Mouse (Mus musculus) embryo, embryonic 9.5 days (tissue): ENCODE data around the gene Lrig1.
A peak's percentile ranks its signal among the peaks of the same experiment; 100 is the strongest.

Experiments
- DNase-seq: peaks from one replicate; pipeline ENCODE4 v3.0.0-alpha.2; 2017; ENCODE audit errors: extremely low spot score

Lrig1 gene

DNA sequence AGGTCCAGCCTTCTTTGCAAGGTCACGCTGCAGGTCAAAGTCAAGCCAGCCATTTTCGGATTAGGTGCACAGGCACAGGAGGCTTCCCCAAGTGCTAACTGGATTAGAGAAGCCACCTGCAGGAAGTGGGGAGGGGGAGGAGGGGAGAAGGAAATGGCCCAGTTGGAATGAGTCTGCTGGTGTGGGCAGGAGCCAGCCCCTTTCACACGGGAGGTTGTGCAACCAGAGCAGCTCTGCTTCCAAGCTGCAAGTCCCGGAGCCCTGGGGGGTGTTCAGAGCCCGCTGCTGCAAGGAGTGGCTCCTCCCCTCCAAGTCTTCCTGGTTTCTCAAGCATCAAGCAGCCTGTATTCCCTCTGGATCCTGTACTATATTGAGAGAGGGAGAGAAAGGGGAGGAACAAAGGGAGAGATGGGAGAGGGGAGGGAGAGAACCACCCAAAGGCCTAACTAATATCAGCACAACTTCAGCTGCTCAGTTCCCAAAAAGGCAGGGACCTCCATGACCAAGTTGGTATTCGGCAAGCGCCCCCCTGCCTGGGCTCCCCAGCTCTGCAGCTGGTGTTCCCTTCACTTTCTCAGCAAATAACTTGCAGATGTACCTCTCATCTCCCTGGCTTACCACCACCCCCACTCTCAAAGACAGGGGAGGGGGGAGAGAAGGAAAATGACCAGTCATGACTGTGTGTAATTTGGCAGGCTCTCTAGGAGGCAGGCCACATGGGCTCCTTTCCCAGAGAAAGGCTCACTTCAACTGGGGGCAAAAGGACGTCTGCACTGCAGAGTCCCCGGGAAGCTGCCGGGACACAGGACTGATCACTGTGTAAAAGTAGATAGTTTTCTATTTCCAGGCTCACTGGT lies 52.2 kb downstream of the Lrig1 start:
- peak; percentile 61 for DNase-seq

DNA sequence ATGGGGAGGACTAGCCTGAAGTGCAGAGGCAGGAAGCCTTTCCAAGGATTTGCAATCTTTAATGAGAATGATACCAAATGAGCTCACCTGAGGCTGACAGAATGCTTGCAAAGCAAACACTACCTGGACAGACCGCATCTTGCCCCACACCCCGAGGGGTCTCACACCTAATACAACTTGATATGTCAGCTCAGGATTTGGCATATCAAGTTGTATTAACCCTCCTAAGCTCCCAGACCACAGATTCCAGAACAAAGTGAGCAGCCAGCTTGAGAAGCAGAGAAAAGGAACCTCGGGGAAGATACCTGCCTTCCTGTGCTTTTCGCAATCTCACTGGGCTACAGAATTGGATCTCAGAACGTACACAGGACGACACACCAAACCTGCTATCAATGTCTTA lies 53.1 kb downstream of the Lrig1 start:
- no peak for DNase-seq

DNA sequence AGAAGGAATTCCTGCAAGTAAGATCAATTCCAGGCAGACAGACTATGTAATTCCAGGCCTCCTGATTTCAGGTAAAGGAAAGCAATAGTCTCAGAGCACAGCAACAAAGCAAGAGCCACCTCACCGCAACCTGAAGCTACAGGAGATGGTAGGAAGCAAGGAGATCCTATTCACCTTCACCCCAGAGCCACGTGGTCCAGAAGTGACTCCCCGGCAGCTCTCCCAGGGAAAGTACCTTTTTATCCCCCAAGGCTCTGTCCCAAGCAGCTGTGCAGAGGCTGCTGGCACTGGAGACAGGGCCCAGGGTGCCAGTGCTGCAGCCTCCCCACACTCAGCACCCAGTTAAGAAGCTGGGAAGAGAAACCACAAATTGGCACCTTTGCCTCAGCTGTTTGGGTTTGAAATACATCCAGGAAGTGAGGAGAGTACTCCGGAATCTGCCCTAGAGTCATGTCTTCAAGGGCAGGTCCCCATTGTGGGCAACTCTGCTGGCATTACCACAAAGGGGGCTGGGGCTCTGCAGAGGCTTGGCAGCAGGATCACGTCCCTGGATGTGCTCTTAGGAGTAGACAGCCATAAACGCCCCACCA lies 53.6 kb downstream of the Lrig1 start:
- no peak for DNase-seq

DNA sequence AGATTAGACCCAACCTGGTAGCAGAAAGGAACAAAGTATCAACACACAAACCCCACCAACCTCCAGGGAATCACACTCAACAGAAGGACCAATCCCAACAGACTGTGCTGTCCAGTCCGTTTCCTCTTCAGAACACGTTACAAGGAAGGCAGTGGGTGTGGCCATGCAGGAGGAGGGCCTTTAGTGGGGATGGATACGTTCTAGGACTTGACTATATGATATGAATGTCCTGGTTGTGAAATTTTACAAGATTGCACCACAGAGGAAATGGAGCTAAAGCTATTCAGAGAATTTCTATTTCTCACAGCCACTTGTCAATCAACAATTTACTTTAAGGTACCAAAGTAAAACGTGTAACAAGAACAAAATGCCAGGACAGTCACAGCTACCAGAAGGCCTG lies 54.2 kb downstream of the Lrig1 start:
- no peak for DNase-seq

DNA sequence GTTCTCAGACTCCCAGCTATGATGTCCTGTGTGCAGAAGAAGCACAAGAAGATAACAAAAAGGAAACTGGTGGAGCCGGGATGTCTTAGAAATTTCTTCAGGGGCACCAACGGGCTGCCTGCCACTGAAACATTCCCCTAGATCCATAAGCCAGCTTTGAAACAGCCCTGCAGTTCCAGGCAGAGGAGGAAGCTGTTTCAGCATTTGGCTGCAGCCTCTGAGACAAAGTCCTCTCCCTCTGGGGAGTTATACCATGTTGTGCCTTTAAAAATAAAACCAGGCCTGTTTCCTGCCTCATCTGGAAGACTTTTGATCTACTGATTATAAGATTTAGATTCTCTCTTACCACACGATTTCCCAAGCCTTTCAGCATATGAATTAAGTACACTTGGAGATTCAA lies 55.3 kb downstream of the Lrig1 start:
- no peak for DNase-seq

DNA sequence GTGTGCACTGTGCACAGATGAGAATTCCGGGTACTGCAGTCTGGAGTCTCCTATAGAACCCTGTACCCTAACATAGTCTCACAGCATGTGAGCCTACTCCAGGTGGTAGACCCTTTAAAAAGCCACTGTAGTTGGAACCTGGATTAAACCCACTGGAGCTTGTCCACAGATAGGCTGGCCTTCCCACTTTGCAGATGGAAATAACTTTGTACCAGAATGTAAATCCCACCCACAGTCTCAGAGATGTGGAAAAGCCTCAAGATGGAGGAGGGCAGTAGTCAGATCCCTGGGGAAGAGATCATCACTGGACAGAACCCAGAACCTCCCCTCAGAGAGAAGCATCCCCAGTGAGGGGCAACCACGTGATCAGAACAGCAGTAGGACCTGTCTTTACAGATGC lies 56.0 kb downstream of the Lrig1 start:
- DNase-seq: no peak

DNA sequence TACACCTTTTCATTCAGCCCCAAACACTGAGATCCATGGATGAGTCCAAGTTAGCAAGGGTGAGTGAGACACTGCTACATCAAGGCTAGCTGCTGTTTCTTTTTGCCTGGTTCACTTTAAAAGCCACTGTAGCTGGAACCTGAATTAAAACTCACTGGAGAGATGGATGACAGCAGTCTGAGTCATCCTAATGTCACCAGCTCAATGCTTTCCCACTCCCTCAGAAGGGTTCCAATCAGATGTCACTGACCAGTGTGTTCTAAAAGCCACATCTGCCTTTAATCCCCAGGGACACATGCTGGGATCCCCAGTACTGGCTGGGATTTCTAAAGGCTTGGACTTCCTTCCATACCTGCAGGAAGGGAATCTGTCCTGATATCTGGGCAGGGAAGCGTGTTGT lies 57.9 kb downstream of the Lrig1 start:
- DNase-seq: no peak

DNA sequence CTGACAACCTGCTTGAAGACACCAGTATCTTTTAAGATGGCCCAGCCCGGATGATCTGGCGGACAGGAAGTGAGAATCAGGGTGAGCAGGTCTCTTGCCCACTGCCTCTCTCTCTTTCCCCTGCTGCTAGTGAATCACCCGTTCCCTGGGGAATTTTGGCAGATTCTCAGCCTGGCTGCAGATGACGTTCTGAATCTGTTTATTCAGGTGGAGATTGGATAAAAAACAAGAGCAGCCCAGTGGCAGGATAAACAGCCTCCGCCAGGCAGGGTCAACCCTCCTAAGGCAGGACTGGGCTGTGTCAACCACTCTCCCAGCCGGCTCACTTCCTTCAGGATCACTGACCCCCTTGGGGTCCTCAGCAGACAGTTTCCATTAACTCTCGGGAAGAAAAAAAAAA lies 59.7 kb downstream of the Lrig1 start:
- peak; percentile 54 for DNase-seq

DNA sequence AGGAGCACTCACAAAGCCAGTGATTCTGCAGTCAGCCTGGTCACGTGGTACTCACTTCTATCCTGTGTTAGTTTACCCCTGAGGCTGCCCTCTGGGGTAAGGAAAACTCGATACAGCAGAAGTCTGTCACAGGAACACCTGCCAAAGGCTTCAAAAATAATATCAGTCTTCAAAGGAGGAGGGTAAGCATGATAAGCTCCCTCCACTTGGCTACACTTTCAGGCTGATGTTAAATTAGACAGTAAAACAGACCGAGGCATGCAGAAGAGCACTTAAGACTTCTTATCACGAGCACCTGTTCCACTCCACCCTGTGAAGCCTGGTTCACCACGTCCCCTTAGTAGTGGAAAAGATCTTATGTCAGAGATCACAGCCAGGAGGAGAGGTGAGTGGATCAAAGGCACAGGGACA lies 62.9 kb downstream of the Lrig1 start:
- DNase-seq: no peak

DNA sequence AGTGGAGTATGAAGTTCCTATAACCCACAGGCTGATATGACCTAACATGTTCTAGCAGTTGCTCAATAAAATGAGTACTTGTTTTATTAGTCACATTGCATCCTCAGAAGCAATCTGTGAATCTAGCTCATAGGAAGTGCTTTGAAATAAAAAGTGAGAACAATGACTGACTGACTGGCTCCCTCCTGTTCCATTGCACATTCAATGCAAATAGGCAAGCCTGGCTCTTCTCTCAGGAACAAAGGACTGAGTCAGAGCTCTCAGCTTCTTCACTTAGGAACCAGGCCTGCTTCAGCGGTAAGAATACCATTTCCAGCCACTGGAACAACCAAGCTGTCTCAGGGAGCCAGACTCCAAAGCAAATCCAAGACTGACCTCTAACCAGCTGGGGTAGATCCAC lies 64.6 kb downstream of the Lrig1 start:
- no peak for DNase-seq

DNA sequence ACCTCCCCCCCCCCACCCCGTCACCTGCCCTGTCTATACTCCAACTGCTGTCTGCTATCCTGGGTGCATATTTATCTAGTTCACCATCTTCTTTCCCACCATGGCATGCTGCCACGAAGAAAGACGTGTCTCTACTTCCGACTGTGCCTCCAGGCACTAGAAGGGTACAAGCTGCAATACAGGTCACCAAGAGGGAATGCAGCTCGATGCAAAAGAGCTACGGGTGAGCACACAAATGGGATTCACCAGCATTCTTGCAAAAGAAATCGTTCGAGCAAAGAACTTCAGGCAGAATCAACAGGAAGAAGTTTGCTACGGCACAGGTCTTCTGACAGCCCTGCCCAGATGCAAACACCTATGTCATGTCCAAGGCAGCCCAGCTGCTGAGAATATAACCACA lies 65.2 kb downstream of the Lrig1 start:
- no peak for DNase-seq

DNA sequence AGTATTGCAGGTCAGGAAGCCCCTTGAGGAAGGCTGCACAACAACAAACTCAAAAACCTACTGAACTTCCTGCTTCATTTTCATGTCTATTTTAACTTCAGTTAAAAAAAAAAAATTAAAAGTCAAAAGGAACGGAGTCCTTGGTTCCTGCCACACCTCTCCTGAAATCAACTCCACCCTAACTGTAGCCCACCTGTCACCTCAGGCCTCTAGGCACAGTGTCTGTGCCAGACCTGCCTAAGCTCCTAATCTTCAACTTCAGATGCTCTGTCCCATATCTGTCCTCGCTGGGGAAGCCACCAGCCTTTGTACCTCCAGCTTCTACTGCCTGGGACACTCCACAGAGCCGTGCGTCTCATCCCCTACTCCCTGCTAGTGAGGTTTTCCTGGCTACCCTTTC lies 65.7 kb downstream of the Lrig1 start:
- no peak for DNase-seq

DNA sequence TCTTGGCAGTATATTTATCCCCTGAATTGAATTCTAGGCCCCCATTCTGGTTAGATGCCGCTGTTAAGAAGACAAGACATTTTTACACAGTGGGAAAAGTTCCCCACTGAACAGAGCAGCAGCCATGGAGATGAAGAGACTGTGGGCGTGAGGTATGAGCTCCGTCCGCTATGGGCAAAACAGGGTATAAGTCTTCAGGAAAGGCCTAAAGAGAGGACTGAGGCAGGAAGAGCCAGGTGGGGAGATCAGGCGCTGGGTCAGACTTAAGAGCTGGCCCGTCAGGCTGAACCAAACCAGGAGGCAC lies 68.2 kb downstream of the Lrig1 start:
- no peak for DNase-seq

DNA sequence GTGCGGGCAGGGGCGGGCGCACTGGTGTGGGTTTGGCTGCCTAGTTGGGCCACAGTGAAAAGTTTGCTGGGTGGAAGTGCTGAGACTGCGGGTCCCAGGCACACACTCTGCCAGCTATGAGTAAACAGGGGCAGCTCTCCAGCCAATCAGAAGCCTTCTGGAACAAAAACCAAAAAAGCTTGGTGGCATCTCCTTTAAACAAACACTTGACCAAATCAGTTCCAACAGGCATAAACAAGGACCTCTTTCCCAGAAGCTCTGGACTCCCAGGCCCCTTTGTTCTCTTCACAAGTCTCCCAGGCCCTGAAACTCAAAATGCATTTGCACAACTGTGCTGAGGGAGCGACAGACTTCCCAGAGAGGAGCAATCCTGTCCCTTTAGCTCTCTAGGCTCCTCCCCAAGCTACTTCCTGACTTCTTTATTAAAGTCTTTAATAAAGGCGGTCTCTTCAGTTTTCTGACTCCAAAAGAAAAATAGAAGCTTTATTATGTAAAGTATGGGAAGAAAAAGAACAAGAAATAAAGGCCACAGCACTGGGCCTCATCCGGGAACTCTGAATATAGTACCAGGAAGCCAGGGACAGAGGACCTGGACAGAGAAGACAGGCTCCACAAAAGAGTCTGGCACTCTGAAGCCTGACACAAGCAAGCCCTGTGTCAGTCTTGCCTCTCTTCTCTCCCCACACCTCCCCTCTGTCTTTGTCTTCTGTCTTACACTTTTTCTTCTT lies 68.7 kb downstream of the Lrig1 start:
- peak; percentile 19 for DNase-seq

DNA sequence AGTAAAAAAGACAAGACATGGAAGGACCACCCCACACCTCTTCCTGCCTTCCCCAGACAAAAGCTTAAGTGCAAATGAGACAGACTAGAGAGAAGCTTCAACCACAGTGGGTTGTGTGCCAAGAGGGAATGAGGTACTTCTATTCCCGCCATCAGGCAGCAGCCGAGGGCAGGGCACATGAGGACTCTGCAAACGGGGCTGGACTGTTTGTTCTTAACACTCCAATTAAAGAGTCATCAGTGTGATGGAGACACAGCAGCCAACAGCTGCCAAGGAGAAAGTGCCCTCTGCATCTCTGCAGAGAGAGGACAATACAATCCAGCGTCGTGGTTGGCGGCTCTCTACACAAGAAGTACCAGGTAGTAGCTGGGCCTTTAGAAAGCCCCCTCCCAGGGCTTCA lies 71.2 kb downstream of the Lrig1 start:
- no peak for DNase-seq

DNA sequence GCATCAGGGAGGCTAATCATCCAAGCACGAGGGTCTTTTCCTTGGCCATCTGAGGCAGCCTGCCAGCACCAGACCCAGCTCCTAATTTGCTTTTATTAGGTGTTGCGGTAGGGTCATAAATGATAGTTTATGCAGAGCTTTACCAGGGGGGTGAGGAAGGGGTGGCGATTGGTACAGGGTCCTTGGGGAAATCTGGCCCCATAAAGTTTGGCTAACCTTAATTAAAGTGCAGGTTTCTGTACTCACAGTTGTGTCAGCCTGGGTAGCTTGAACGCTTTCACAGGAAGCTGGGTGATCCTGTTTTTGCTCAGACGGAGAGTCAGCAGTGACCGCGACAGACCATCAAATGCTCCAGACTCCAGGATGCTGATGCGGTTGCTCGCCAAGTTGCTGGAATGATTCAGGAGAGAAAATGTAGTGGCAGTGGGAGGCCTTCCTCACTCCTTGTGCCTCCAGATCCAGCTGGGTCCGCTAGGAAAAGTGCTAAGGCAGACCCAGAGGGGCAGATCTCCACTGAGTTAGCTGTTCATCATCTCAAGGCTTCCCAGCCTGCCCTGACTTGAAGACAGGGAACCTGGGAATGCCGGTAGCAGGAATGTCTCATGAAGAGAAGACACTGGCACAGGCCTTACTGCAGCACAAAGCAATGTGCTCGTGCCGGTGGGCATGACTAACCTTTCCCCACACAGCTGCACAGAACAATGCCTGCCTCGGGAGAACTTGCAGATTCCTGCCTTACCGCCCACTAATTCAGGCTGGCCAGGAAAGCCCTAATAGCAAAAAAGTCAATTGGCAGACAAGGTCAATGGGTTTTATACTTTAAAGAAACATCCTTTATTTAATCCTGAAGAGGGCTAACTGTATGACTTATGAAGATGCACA lies 72.0 kb downstream of the Lrig1 start:
- DNase-seq: no peak

DNA sequence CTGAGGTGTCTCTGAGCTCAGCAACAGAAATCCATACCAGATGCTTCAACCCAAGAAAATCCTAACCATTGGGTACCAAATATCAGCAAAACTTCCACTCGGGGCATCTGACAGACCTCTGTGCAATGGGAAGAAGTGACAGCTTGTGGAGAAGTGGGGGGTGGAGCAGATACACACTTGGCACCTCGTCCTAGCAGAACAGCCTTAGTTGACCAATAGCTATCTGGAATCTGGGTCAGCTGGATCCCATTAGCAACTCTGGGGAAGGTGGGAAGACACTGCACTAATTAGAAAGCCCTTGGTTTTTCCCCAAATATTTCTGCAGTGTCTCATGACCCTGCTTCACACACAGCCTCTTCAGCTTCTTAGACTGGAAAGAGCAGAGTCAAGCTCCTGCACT lies 73.2 kb downstream of the Lrig1 start:
- no peak for DNase-seq

DNA sequence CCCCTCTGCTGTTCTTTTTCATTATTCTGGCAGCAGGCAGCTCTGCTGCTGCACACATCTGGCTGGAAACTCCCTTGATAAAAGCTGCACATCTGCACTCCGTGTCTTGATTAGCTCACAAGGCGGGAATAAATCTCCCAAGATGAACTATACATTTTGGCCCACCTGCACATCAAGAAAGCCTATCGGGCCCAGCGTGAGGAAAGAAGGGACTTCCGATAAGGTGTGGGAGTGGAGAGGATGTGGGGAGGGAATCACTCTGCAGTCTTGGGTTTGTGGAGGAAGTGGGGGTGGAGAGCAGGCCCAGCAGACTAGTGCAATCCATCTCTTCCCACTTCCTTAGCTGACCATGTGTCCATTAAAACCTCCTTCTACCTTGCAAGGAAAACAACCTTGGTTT lies 74.1 kb downstream of the Lrig1 start:
- no peak for DNase-seq

DNA sequence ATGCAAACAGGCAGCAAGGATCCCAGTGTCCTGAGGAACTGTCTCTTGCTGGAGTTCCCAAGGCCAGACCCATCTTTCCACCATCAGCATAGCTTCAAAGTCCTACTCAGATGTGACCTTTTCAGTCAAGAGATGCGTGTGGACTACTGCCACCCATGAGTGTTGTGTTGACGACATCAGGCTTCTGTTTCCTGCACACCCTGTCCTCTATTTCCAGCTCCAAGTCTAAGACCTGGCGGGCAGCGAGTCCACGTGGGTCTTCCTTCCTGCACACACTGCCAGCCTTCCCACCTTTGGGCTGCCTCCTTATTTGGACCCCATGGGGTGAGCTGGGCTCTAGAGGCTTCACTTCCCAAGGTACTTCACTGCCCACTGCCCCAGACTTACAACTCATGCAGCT lies 75.4 kb downstream of the Lrig1 start:
- no peak for DNase-seq

DNA sequence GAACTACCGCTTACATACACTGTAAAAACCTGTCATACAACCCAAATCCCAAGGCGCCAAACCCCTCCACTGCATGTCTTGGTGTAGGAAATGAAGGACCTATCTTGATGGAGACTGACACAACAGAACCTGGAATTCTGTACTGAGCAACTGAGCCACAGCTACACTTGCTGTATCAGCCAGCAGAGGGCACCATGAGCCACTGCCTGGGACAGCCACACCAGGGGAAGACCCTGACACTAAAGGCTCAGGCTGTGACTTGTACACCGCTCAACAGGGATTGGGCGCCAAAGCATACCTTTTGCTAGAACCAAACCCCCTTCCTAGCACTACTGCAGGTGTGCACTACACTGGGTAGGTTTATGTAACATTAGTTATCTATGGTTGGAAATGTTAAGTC lies 77.0 kb downstream of the Lrig1 start:
- DNase-seq: peak; percentile 62

DNA sequence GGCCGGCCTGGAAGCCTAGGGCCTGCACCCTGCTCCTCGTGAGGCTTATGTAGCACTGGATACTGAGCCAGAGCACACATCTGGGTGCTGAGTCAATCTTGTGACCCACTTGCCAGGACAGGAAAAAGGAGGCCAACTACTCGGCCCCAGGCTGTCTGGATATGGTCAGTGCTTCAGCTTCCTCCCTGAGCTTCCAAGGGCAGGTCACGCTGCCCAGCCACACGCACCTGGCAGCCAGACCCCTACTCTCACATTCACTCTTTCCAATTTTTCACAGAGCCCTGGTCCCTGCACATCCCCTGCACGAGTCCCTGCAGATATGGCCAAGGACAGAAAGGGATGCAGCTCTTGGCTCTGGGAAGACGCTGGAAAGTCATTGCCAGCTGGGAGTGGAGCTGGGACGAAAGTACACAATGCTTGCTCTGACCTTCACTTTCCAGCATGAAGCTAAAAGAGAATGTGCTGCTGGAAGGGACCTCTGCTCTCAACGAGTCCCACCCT lies 79.1 kb downstream of the Lrig1 start:
- DNase-seq: no peak

DNA sequence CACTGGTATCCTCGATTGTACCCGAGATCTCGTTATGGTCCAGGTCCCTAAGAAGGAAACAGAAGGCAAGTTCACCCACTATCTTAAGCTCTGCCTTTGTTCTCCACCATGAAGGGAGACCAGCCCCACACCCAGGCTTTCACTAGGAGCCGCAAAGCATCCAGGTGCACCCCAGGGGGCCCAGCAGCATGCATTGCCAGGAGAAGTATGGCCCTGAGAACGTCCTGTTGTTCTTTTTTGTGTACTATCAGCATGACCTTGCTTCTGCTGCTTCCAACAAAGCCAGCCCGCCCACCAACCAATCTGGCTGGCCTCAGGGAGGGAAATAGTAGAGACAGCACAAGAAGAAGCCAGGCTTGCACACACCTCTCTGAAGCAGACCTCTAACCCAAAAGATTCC lies 79.7 kb downstream of the Lrig1 start:
- no peak for DNase-seq
